Mouse (Mus musculus) ES-E14 (cell line): ENCODE measurements around the gene Rsf1. TPM values are rescaled to one million over a fixed set of nuclear protein-coding genes. Genes with fewer than 3 reads are reported as not detected.

Source experiments
- DNase-seq: peaks from one replicate; pipeline ENCODE4 v3.0.0-alpha.2; 2013; ENCODE audit warnings: low read depth, low spot score
- H3K27ac ChIP-seq: 2 replicates; pipeline ENCODE4 v1.5.1; 2012; ENCODE audit warnings: low read depth, mild to moderate bottlenecking, low read length, moderate library complexity, mixed read lengths; ENCODE audit not compliant: poor library complexity, insufficient read depth, severe bottlenecking
- H3K36me3 ChIP-seq: 2 replicates; pipeline ENCODE4 v1.6.1; 2012; ENCODE audit warnings: mild to moderate bottlenecking, low read length, moderate library complexity, mixed read lengths; ENCODE audit not compliant: control insufficient read depth, poor library complexity, insufficient read depth, severe bottlenecking
- H3K4me1 ChIP-seq, 2 experiments: fragments of 150-350 bp in 1 of 2; sonication (generic) in 1 of 2; 2 replicates each; pipeline ENCODE4 v1.6.1; 2012; ENCODE audit warnings: low read length in 2 of 2, mild to moderate bottlenecking in 1 of 2, mixed read lengths in 1 of 2; ENCODE audit not compliant: control insufficient read depth in 2 of 2, insufficient read depth in 2 of 2, poor library complexity in 1 of 2
- H3K4me3 ChIP-seq, 2 experiments: fragments of 150-350 bp in 1 of 2; sonication (generic) in 1 of 2; 2 replicates each; pipeline ENCODE4 v1.5.1; 2012; ENCODE audit warnings: low read length in 2 of 2, low read depth in 1 of 2, mild to moderate bottlenecking in 1 of 2, mixed read lengths in 1 of 2; ENCODE audit not compliant: insufficient read depth in 1 of 2, poor library complexity in 1 of 2, severe bottlenecking in 1 of 2
- H3K9ac ChIP-seq: 2 replicates; pipeline ENCODE4 v1.6.1; 2012; ENCODE audit warnings: low read depth, mild to moderate bottlenecking, low read length, mixed read lengths; ENCODE audit not compliant: poor library complexity, insufficient read depth, severe bottlenecking
- H3K9me3 ChIP-seq: fragments of 150-350 bp; sonication (generic); 2 replicates; pipeline ENCODE4 v1.6.1; 2012; ENCODE audit warnings: low read depth, mild to moderate bottlenecking, low read length; ENCODE audit not compliant: control insufficient read depth, insufficient read depth
- CHD2 ChIP-seq: IDR thresholded peaks from 2 replicates; pipeline ENCODE4 v1.6.1; 2014; ENCODE audit warnings: mild to moderate bottlenecking, low read depth, low read length, inconsistent platforms
- HCFC1 ChIP-seq: IDR thresholded peaks from 2 replicates; pipeline ENCODE4 v1.6.1; 2012; ENCODE audit warnings: low read length, inconsistent platforms, borderline replicate concordance; ENCODE audit not compliant: insufficient read depth
- MAFK ChIP-seq: IDR thresholded peaks from 2 replicates; pipeline ENCODE4 v1.6.1; 2014; ENCODE audit warnings: mild to moderate bottlenecking, low read depth, low read length, inconsistent platforms; ENCODE audit not compliant: insufficient read depth
- ZC3H11A ChIP-seq: IDR thresholded peaks from 2 replicates; pipeline ENCODE4 v1.6.1; 2012; ENCODE audit warnings: low read depth, mild to moderate bottlenecking, inconsistent platforms, low read length, borderline replicate concordance
- ZNF384 ChIP-seq: IDR thresholded peaks from 2 replicates; pipeline ENCODE4 v1.6.1; 2012; ENCODE audit warnings: low read depth, low read length, inconsistent platforms
- in situ Hi-C, 2 experiments: fragments of 600-800 bp; cut with MboI; formaldehyde crosslinking; loops; one replicate each; pipeline ENCODE4 v1.15.1; 2025; ENCODE audit warnings: low sequenced_read_pairs in 2 of 2, inconsistent platforms in 1 of 2; ENCODE audit not compliant: unreplicated experiment in 2 of 2
- total RNA-seq: library from RNA; depleted of rRNA; stranded (reverse); fragments of 300-350 nt; gene quantifications from 2 replicates; pipeline ENCODE4 v1.2.3, GENCODE M21; 2012

Rsf1 gene
- total RNA-seq, 1 experiment, result 27.0 TPM

- Histone ChIP-seq H3K27ac (no peak overlapping the region), H3K4me1 (no peaks in the 10 kb centered on the region), H3K4me3 (no peak overlapping the region), H3K36me3 (no peaks in the 10 kb centered on the region), H3K9ac (no peak overlapping the region), H3K9me3 (no peaks in the 10 kb centered on the region)
- in situ Hi-C loops, result no loop called here
- TF ChIP-seq CHD2 (no peak), MAFK (no peak), HCFC1 (no peak), ZC3H11A (no peak), ZNF384 (no peak)
- no peak for DNase-seq
Observed at GRCm38 (mm10) chr7:97622676-97623075, 43.0 kb downstream of the Rsf1 start.

- Histone ChIP-seq H3K9ac (no peak overlapping the region), H3K36me3 (no peaks in the 10 kb centered on the region), H3K4me1 (no peaks in the 10 kb centered on the region), H3K4me3 (no peak overlapping the region), H3K27ac (no peak overlapping the region), H3K9me3 (no peaks in the 10 kb centered on the region)
- no peak for TF ChIP-seq ZNF384
- TF ChIP-seq CHD2, result no peak
- TF ChIP-seq ZC3H11A, result no peak
- peak; percentile 88 for TF ChIP-seq MAFK
- no peak for TF ChIP-seq HCFC1
- DNase-seq, result no peak
- in situ Hi-C loops, result no loop called here
Observed at GRCm38 (mm10) chr7:97623402-97623801, 43.7 kb downstream of the Rsf1 start.

- in situ Hi-C loops, result no loop called here
- Histone ChIP-seq H3K4me3 (no peak overlapping the region), H3K4me1 (no peaks in the 10 kb centered on the region), H3K27ac (no peak overlapping the region), H3K9ac (no peak overlapping the region), H3K36me3 (peaks cover 2% of the 10 kb centered on the region; the same call in 1 of the 2 replicates), H3K9me3 (no peaks in the 10 kb centered on the region)
- TF ChIP-seq MAFK (no peak), ZC3H11A (no peak), HCFC1 (no peak)
- no peak for DNase-seq
Observed at GRCm38 (mm10) chr7:97629351-97629750, 49.7 kb downstream of the Rsf1 start.

- Histone ChIP-seq H3K4me1 (no peaks in the 10 kb centered on the region), H3K27ac (no peak overlapping the region), H3K9ac (no peak overlapping the region), H3K9me3 (no peaks in the 10 kb centered on the region), H3K36me3 (peaks cover 2% of the 10 kb centered on the region; the same call in 1 of the 2 replicates), H3K4me3 (no peak overlapping the region)
- DNase-seq, result no peak
- TF ChIP-seq ZNF384, result no peak
- TF ChIP-seq ZC3H11A, result no peak
- TF ChIP-seq MAFK, result peak; percentile 74
- TF ChIP-seq CHD2, result no peak
- in situ Hi-C loops, result no loop called here
Observed at GRCm38 (mm10) chr7:97631290-97631689, 51.6 kb downstream of the Rsf1 start.

- H3K9me3 ChIP-seq, result no peaks in the 10 kb centered on the region
- H3K4me1 ChIP-seq, result no peaks in the 10 kb centered on the region
- no peak overlapping the region for H3K9ac ChIP-seq
- no peak overlapping the region for H3K27ac ChIP-seq
- no peak overlapping the region for H3K4me3 ChIP-seq
- DNase-seq, result no peak
- in situ Hi-C loops, result no loop called here
- peaks cover 4% of the 10 kb centered on the region for H3K36me3 ChIP-seq
- TF ChIP-seq CHD2, result no peak
- no peak for TF ChIP-seq ZNF384
- TF ChIP-seq MAFK, result no peak
- no peak for TF ChIP-seq HCFC1
- TF ChIP-seq ZC3H11A, result no peak
Observed at GRCm38 (mm10) chr7:97632897-97633296, 53.2 kb downstream of the Rsf1 start.
